Mouse (Mus musculus) cerebellum, adult 2 months (tissue): Measurements from ENCODE around the gene Rassf1. TPM values are rescaled to one million over a fixed set of nuclear protein-coding genes. Genes with fewer than 3 reads are reported as not detected.

Experiments used
- DNase-seq, 2 experiments: peaks; one replicate each; pipeline ENCODE4 v3.0.0; 2021
- H3K27ac ChIP-seq: fragments of 200-500 bp; 2 replicates; pipeline ENCODE4 v1.5.1; 2012; ENCODE audit warnings: low read length, control low read depth, inconsistent platforms; ENCODE audit not compliant: insufficient read depth
- H3K27me3 ChIP-seq: fragments of 200-500 bp; 2 replicates; pipeline ENCODE4 v1.6.1; 2012; ENCODE audit warnings: inconsistent platforms, mild to moderate bottlenecking, low read length, moderate library complexity; ENCODE audit not compliant: control insufficient read depth, insufficient read depth
- H3K4me1 ChIP-seq: fragments of 200-500 bp; 2 replicates; pipeline ENCODE4 v1.6.1; 2011; ENCODE audit warnings: low read length; ENCODE audit not compliant: control insufficient read depth, insufficient read depth
- H3K4me3 ChIP-seq: fragments of 200-500 bp; replicated peaks from 2 replicates; pipeline ENCODE3; 2011; ENCODE audit warnings: mild to moderate bottlenecking, low read depth, low read length, control low read depth; ENCODE audit not compliant: insufficient read depth
- CTCF ChIP-seq: fragments of 200-500 bp; IDR thresholded peaks from 2 replicates; pipeline ENCODE4 v1.5.1; 2011; ENCODE audit warnings: low read depth, mild to moderate bottlenecking, control low read depth, low read length, moderate library complexity, borderline replicate concordance; ENCODE audit not compliant: insufficient read depth
- POLR2A ChIP-seq: fragments of 200-500 bp; IDR thresholded peaks from 2 replicates; pipeline ENCODE4 v1.6.1; 2011; ENCODE audit warnings: low read length, control low read depth, borderline replicate concordance; ENCODE audit not compliant: insufficient read depth
- WGBS: fragments of 180-500 bp; shearing (Covaris S2); methylation state at CpG from one replicate; pipeline ENCODE4 v1.1.7; 2018; 5-methylcytosine and 5-hydroxymethylcytosine counted together
- polyA plus RNA-seq: library from polyadenylated mRNA; depleted of rRNA; stranded (reverse); fragments of >200 nt; gene quantifications from 2 replicates; pipeline ENCODE4 v1.2.3, GENCODE M21; 2012

The Rassf1 gene
- polyA plus RNA-seq, 1 experiment = 32.3 TPM

DNA sequence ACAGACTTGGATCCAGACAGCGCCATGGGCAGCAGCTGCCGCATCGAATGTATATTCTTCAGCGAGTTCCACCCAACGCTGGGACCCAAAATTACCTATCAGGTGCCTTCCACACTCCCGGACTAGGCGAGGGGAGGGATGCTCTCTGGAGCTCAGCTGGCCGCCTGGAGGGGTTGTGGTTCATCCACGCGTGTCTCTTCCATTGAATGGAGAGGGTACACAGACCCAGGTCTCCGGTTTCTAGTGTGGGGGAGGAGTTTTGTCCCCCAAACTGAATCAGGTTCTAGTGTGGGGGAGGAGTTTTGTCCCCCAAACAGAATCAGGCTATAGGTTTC lies 9.0 kb upstream of the Rassf1 start:
- Histone ChIP-seq H3K27ac (peak overlapping the region; percentile 9; the same call in 1 of the 2 replicates), H3K4me1 (peaks cover 8% of the 10 kb centered on the region), H3K4me3 (peak overlapping the region; percentile 83), H3K27me3 (no peaks in the 10 kb centered on the region)
- TF ChIP-seq POLR2A (no peak), CTCF (no peak)
- 2% methylated on average over 11 of the region's 11 CpGs for WGBS
- DNase-seq = no peak

GRCm38 (mm10) chr9:107542721-107543120 lies 8.6 kb upstream of the Rassf1 start:
- H3K27me3 ChIP-seq = no peaks in the 10 kb centered on the region
- H3K27ac ChIP-seq = no peak overlapping the region
- DNase-seq = no peak
- 33% methylated on average over 8 of the region's 8 CpGs for WGBS
- TF ChIP-seq POLR2A = no peak
- no peak for TF ChIP-seq CTCF
- peak overlapping the region; percentile 83 for H3K4me3 ChIP-seq
- H3K4me1 ChIP-seq = peaks cover 4% of the 10 kb centered on the region

DNA sequence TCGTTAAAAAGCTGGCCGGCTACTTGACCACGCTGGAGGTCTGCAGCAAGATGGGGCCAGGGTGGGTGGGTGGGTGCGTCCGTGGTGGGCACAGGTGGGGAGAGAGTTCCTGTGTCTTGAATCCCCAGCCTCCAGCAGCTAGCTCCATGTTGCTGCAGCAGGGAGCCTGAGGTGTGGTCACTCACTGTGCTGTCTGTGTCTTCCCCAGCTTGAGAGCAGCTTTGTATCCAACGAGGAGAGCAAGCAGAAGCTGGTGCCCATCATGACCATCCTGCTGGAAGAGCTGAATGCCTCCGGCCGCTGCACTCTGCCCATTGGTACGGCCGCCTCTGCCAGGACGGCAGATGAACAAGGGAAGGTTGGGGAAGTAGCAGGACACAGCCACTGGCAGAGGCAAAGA lies 8.1 kb upstream of the Rassf1 start:
- H3K4me1 ChIP-seq = no peaks in the 10 kb centered on the region; the same call in none of the 2 replicates
- DNase-seq = no peak
- H3K27ac ChIP-seq = no peak overlapping the region
- no peak overlapping the region for H3K4me3 ChIP-seq
- H3K27me3 ChIP-seq = no peaks in the 10 kb centered on the region
- 87% methylated on average over 11 of the region's 11 CpGs for WGBS
- TF ChIP-seq CTCF (no peak), POLR2A (no peak)

DNA sequence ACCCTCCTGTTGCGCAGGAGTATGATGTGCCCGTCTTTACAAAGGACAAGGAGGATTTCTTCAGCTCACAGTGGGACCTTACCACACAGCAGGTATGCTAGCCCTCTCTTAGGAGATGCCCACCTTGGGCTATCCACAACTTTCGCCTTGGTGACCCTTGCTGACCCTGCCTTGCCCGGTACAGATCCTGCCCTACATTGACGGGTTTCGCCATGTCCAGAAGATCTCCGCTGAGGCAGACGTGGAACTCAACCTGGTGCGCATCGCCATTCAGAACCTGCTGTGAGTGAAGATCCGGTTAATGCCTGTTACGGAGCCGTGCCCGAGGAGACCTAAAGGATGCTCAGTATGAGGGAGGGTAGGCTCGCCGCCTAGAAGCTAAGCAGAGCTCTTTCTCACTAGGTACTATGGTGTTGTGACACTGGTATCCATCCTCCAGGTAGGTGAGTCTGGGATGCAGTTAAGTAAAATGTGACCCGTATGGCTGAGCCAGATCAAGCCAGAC lies 7.1 kb upstream of the Rassf1 start:
- Histone ChIP-seq H3K27ac (no peak overlapping the region), H3K4me3 (no peak overlapping the region), H3K27me3 (no peaks in the 10 kb centered on the region), H3K4me1 (no peaks in the 10 kb centered on the region; the same call in none of the 2 replicates)
- TF ChIP-seq CTCF (no peak), POLR2A (no peak)
- 94% methylated on average over 17 of the region's 17 CpGs for WGBS
- no peak for DNase-seq

- WGBS = 91% methylated on average over 12 of the region's 12 CpGs
- Histone ChIP-seq H3K27me3 (no peaks in the 10 kb centered on the region), H3K4me3 (no peak overlapping the region), H3K27ac (no peak overlapping the region), H3K4me1 (no peaks in the 10 kb centered on the region; the same call in none of the 2 replicates)
- TF ChIP-seq CTCF (no peak), POLR2A (no peak)
- no peak for DNase-seq
Observed at GRCm38 (mm10) chr9:107544729-107545128, 6.6 kb upstream of the Rassf1 start.

DNA sequence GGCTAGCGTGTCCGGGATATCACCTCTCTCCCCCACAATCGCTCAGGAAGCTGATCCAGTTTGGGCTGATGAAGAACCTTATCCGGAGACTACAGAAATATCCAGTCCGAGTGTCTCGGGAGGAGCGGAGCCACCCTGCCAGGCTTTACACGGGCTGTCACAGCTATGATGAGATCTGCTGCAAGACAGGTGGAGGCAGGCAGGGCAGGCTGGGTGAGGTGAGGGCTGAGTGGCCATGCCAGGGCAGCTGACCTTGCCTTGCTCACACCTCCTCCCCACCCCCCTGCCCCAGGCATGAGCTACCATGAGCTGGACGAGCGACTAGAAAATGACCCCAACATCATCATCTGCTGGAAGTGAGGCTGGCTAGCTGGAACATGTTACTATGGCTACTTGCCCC lies 6.2 kb upstream of the Rassf1 start:
- no peaks in the 10 kb centered on the region; the same call in none of the 2 replicates for H3K4me1 ChIP-seq
- no peak overlapping the region for H3K4me3 ChIP-seq
- TF ChIP-seq POLR2A (no peak), CTCF (no peak)
- DNase-seq = no peak
- no peaks in the 10 kb centered on the region for H3K27me3 ChIP-seq
- WGBS = 79% methylated on average over 10 of the region's 10 CpGs
- no peak overlapping the region for H3K27ac ChIP-seq

- peak; percentile 83 for TF ChIP-seq CTCF
- TF ChIP-seq POLR2A = no peak
- Histone ChIP-seq H3K4me3 (no peak overlapping the region), H3K27ac (no peak overlapping the region), H3K27me3 (no peaks in the 10 kb centered on the region), H3K4me1 (no peaks in the 10 kb centered on the region; the same call in none of the 2 replicates)
- peak; percentile 72 to 83 for DNase-seq
- 7% methylated on average over 3 of the region's 3 CpGs for WGBS
Observed at GRCm38 (mm10) chr9:107545602-107546001, 5.8 kb upstream of the Rassf1 start.

DNA sequence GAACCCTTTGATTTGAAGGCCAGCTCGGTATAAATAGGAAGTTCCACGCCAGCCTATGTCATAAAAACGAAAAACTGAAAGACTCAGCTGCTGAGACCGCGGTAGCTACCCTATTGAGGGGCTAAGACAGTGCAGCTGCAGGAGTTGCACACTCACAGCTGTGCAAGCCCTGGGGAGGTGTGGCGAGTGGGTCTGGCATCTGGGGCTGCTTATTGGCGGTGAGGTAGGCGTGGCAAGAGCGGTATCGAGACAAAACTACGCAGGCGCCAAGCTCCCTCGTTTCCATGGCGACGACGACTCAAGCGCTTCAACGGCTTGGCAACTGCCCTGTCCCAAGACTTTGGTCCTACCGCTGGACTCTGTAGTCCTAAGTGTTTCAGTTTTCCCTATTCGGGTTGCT lies 4.3 kb upstream of the Rassf1 start, which contains the start of gene Zmynd10:
Zmynd10 (plus strand) TSS at position 273 of the 400 bp plus-strand sequence.
- H3K27me3 ChIP-seq = no peaks in the 10 kb centered on the region
- WGBS = 14% methylated on average over 20 of the region's 20 CpGs
- TF ChIP-seq CTCF = no peak
- no peak within 1 kb of the TSS for H3K27ac ChIP-seq
- no peaks in the 10 kb centered on the region; the same call in none of the 2 replicates for H3K4me1 ChIP-seq
- DNase-seq = peak in 1 of 2 experiments; percentile 46
- H3K4me3 ChIP-seq = no peak within 1 kb of the TSS
